Mouse (Mus musculus) liver, embryonic 18 days (tissue): Measurements from ENCODE around the gene Ankk1. TPM values are rescaled to one million over a fixed set of nuclear protein-coding genes. Genes with fewer than 3 reads are reported as not detected.

Source experiments
- polyA plus RNA-seq: library from polyadenylated mRNA; depleted of rRNA; stranded (reverse); fragments of >200 nt; gene quantifications from 2 replicates; pipeline ENCODE4 v1.2.3, GENCODE M21; 2012; rRNA removed

Gene Ankk1
- polyA plus RNA-seq = not detected in 2 replicates

DNA sequence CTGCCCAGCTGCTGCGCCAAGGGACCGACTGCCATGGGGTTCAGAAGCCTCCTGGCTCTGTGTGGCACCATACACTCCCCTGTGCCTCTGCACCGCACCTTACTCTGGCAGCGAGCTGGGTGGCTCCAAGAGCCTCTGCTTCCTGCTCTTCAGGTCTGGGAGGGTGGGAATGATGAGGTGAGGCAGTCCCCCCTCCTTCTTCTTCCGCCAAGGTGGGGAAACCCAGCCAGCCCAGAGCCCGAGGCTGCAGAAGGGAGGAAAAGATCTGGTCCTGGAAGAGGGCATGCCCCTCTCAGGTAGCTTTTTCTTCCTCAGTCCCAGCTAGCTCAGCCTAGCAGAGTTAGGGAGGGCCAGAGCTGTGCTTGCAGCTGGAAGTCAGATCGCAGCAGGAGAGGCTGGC, at the start of gene Ankk1:
Gene Ankk1 (minus strand): TSS at position 101 of the 400 bp plus-strand sequence.

Other genes with a start within 250 kb of the Ankk1 start
- not detected in 2 replicates for gene Gm4894, start 176.5 kb downstream of the Ankk1 start, polyA plus RNA-seq
- not detected in 2 replicates for gene Drd2, start 86.4 kb downstream of the Ankk1 start, polyA plus RNA-seq
- gene Ttc12, start 59.2 kb upstream of the Ankk1 start, polyA plus RNA-seq = 0.34 and 0.52 TPM in 2 replicates